Mouse (Mus musculus): ENCODE results near the gene Lrig3.
A peak's percentile ranks its signal among the peaks of the same experiment; 100 is the strongest.

Lrig3 gene

GRCm38 (mm10) chr10:125964709-125965108, 1.3 kb upstream of the Lrig3 start:
- DNase-seq (ENCODE audit: low read depth, low spot score) = no peak

- peak; percentile 49 for DNase-seq (ENCODE audit: low read depth, low spot score)
Measured at GRCm38 (mm10) chr10:125966481-125967251, 698 bp downstream of the Lrig3 start.

GRCm38 (mm10) chr10:125967436-125968160, 1.6 kb downstream of the Lrig3 start:
- peak; percentile 41 for DNase-seq (ENCODE audit: low read depth, low spot score)

GRCm38 (mm10) chr10:125968191-125969132, 2.5 kb downstream of the Lrig3 start:
- DNase-seq (ENCODE audit: low read depth, low spot score) = peak; percentile 47

- DNase-seq (ENCODE audit: low read depth, low spot score) = peak; percentile 65
Measured at GRCm38 (mm10) chr10:125969133-125969490, 3.1 kb downstream of the Lrig3 start.

- DNase-seq (ENCODE audit: low read depth, low spot score) = peak; percentile 54
Measured at GRCm38 (mm10) chr10:125970031-125970430, 4.1 kb downstream of the Lrig3 start.

- peak; percentile 79 for DNase-seq (ENCODE audit: low read depth, low spot score)
Measured at GRCm38 (mm10) chr10:125970500-125970899, 4.5 kb downstream of the Lrig3 start.

GRCm38 (mm10) chr10:125973726-125974125, 7.8 kb downstream of the Lrig3 start:
- peak; percentile 51 for DNase-seq (ENCODE audit: low read depth, low spot score)

GRCm38 (mm10) chr10:125981938-125982337, 16.0 kb downstream of the Lrig3 start:
- no peak for DNase-seq (ENCODE audit: low read depth, low spot score)

GRCm38 (mm10) chr10:125984473-125985035, 18.6 kb downstream of the Lrig3 start:
- peak; percentile 65 for DNase-seq (ENCODE audit: low read depth, low spot score)

GRCm38 (mm10) chr10:125985795-125986194, 19.8 kb downstream of the Lrig3 start:
- no peak for DNase-seq (ENCODE audit: low read depth, low spot score)

- DNase-seq (ENCODE audit: low read depth, low spot score) = no peak
Measured at GRCm38 (mm10) chr10:125986443-125986842, 20.5 kb downstream of the Lrig3 start.

- DNase-seq (ENCODE audit: low read depth, low spot score) = no peak
Measured at GRCm38 (mm10) chr10:125987307-125987706, 21.3 kb downstream of the Lrig3 start.

- DNase-seq (ENCODE audit: low read depth, low spot score) = no peak
Measured at GRCm38 (mm10) chr10:125988037-125988436, 22.1 kb downstream of the Lrig3 start.

GRCm38 (mm10) chr10:125989890-125990289, 23.9 kb downstream of the Lrig3 start:
- DNase-seq (ENCODE audit: low read depth, low spot score) = no peak

- DNase-seq (ENCODE audit: low read depth, low spot score) = no peak
Measured at GRCm38 (mm10) chr10:125990394-125990793, 24.4 kb downstream of the Lrig3 start.

GRCm38 (mm10) chr10:125991819-125992218, 25.9 kb downstream of the Lrig3 start:
- DNase-seq (ENCODE audit: low read depth, low spot score) = no peak

GRCm38 (mm10) chr10:125994855-125995254, 28.9 kb downstream of the Lrig3 start:
- peak; percentile 90 for DNase-seq (ENCODE audit: low read depth, low spot score)

GRCm38 (mm10) chr10:125995701-125996100, 29.7 kb downstream of the Lrig3 start:
- no peak for DNase-seq (ENCODE audit: low read depth, low spot score)

GRCm38 (mm10) chr10:125996989-125997388, 31.0 kb downstream of the Lrig3 start:
- no peak for DNase-seq (ENCODE audit: low read depth, low spot score)

- no peak for DNase-seq (ENCODE audit: low read depth, low spot score)
Measured at GRCm38 (mm10) chr10:125999561-125999960, 33.6 kb downstream of the Lrig3 start.

Data from 3T3-L1 (cell line).